Mouse (Mus musculus): ENCODE measurements around the gene Gipc3. TPM values are rescaled to one million over a fixed set of nuclear protein-coding genes. Genes with fewer than 3 reads are reported as not detected.

The Gipc3 gene
- polyA plus RNA-seq (2014; fragmentation: Nextera tagmentation; extraction: Ambion mirVana) = 0.07 TPM in 1 of 2 replicates, not detected in the other

GRCm38 (mm10) chr10:81342686-81343505 lies at the start of gene Gipc3:
Gene Gipc3 (minus strand): TSS chr10:81343266.
- no peak within 1 kb of the TSS for H3K27ac ChIP-seq (ENCODE audit: low read length)
- WGBS = 4% methylated on average over 60 of the region's 67 CpGs
- ATAC-seq (ENCODE audit: insufficient number of reproducible peaks, insufficient read depth, low FRiP score, low read depth) = no peak
- peak within 1 kb of the TSS; percentile 25; the same call in 1 of the 2 replicates for H3K9ac ChIP-seq (replicated peaks; ENCODE audit: low read depth, low read length)
- peak within 1 kb of the TSS; percentile 85 for H3K4me2 ChIP-seq (replicated peaks; ENCODE audit: low read depth, low read length)
- H3K27me3 ChIP-seq (ENCODE audit: control insufficient read depth, insufficient read depth, low read length) = peaks cover 26% of the 10 kb centered on the region
- H3K9me3 ChIP-seq (ENCODE audit: control insufficient read depth, low read depth, low read length) = no peaks in the 10 kb centered on the region
- no peaks in the 10 kb centered on the region; the same call in 1 of the 2 replicates for H3K36me3 ChIP-seq (ENCODE audit: control insufficient read depth, insufficient read depth, low read length)
- H3K4me1 ChIP-seq (ENCODE audit: control insufficient read depth, insufficient read depth, low read length) = peaks cover 11% of the 10 kb centered on the region
- peak within 1 kb of the TSS; percentile 40 for H3K4me3 ChIP-seq (ENCODE audit: low read depth, low read length)

DNA sequence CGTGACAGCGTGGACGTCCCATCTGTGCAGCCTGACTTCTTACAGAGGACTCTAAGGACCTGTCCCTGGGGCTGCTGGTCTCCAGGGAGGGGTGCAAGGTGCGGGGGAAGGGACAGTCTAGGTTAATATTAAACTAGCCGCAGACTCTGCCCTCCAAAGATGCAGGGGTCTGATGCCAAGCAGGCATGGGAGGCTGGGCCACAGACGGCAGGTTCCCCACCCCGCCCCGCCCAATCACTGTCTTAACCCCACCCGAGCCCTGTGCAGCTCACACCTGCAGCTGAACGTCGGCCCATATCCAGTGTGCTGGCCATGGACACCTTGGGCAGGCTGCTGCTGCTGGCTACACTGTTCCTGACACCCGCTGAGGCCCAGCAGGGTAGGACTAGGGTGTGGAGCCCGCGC lies 49.7 kb upstream of the Gipc3 start, which contains the start of gene Smim24:
Gene Smim24, plus strand, starts transcription at position 271 of the 405 bp plus-strand sequence.
- H3K27me3 ChIP-seq (ENCODE audit: control insufficient read depth, insufficient read depth, low read length) = no peaks in the 10 kb centered on the region
- peak within 1 kb of the TSS; percentile 25 for H3K4me3 ChIP-seq (ENCODE audit: low read depth, low read length)
- peak; percentile 24; the same call in 1 of the 2 replicates for ATAC-seq (ENCODE audit: insufficient number of reproducible peaks, insufficient read depth, low FRiP score, low read depth)
- peak within 1 kb of the TSS; percentile 70 for H3K27ac ChIP-seq (ENCODE audit: low read length)
- H3K4me1 ChIP-seq (ENCODE audit: control insufficient read depth, insufficient read depth, low read length) = peaks cover 21% of the 10 kb centered on the region
- H3K4me2 ChIP-seq (replicated peaks; ENCODE audit: low read depth, low read length) = peak within 1 kb of the TSS; percentile 59
- peak within 1 kb of the TSS; percentile 0; the same call in 1 of the 2 replicates for H3K9ac ChIP-seq (replicated peaks; ENCODE audit: low read depth, low read length)
- WGBS = 57% methylated on average over 14 of the region's 14 CpGs
- peaks cover 9% of the 10 kb centered on the region for H3K36me3 ChIP-seq (ENCODE audit: control insufficient read depth, insufficient read depth, low read length)
- no peaks in the 10 kb centered on the region for H3K9me3 ChIP-seq (ENCODE audit: control insufficient read depth, low read depth, low read length)

GRCm38 (mm10) chr10:81392270-81392669 lies 49.2 kb upstream of the Gipc3 start:
- Histone ChIP-seq H3K4me2 (replicated peaks; ENCODE audit: low read depth, low read length) (no peak overlapping the region), H3K9me3 (ENCODE audit: control insufficient read depth, low read depth, low read length) (no peaks in the 10 kb centered on the region), H3K27me3 (ENCODE audit: control insufficient read depth, insufficient read depth, low read length) (no peaks in the 10 kb centered on the region), H3K4me1 (ENCODE audit: control insufficient read depth, insufficient read depth, low read length) (peaks cover 21% of the 10 kb centered on the region), H3K4me3 (ENCODE audit: low read depth, low read length) (no peak overlapping the region), H3K27ac (ENCODE audit: low read length) (0 out of 2 replicates have a peak overlapping the region, but pooled peaks have one; percentile 70), H3K36me3 (ENCODE audit: control insufficient read depth, insufficient read depth, low read length) (peaks cover 10% of the 10 kb centered on the region), H3K9ac (replicated peaks; ENCODE audit: low read depth, low read length) (no peak overlapping the region)
- no peak for ATAC-seq (ENCODE audit: insufficient number of reproducible peaks, insufficient read depth, low FRiP score, low read depth)
- WGBS = 85% methylated on average over 6 of the region's 6 CpGs

- peaks cover 23% of the 10 kb centered on the region for H3K4me1 ChIP-seq (ENCODE audit: control insufficient read depth, insufficient read depth, low read length)
- H3K9ac ChIP-seq (replicated peaks; ENCODE audit: low read depth, low read length) = no peak overlapping the region
- H3K36me3 ChIP-seq (ENCODE audit: control insufficient read depth, insufficient read depth, low read length) = peaks cover 25% of the 10 kb centered on the region
- no peak overlapping the region for H3K4me3 ChIP-seq (ENCODE audit: low read depth, low read length)
- no peak overlapping the region for H3K4me2 ChIP-seq (replicated peaks; ENCODE audit: low read depth, low read length)
- no peaks in the 10 kb centered on the region for H3K27me3 ChIP-seq (ENCODE audit: control insufficient read depth, insufficient read depth, low read length)
- H3K27ac ChIP-seq (ENCODE audit: low read length) = no peak overlapping the region
- H3K9me3 ChIP-seq (ENCODE audit: control insufficient read depth, low read depth, low read length) = no peaks in the 10 kb centered on the region
- no peak for ATAC-seq (ENCODE audit: insufficient number of reproducible peaks, insufficient read depth, low FRiP score, low read depth)
- WGBS = 86% methylated on average over 13 of the region's 13 CpGs
Measured at GRCm38 (mm10) chr10:81390678-81390965, 47.6 kb upstream of the Gipc3 start.

DNA sequence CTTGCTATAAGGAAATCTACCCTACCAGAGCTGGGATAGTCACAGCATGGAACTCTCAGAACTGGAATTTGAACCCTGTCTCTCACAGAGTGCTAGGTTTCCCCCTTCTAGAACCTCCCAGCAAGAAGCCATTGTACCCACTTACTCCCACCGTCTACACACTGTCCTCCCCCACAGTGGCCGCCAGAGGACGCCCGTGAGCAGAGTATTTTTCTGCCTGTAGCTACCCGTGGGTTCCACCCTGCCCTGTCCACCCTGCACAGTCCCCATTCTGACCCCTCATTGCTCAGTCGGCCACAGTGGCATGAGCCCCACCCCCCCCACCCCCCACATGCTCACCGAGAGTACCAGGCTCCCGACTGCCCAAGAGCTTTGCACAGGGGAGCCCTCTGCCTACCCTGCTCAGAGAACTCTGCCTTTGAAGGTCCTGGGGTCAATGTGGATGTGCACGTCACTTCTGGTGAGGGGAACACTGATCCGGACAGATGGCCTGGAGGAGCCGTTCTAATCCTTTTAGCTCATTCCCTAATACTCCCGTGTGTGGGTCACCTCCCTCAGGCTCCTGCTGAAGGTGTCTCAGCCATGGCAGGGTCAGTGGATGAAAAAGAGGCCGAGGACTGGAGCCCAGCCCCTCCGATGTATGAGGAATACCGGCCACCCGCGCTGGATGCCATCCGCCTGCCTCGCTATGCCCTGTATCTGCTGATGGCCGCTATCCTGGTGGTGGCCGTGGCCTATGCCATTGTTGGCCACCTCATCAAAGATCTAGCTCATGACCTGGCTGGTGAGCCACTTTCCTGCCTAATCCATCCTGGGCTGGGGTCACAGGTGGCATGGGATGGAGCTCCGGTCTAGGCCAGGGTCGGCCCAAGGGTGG lies 47.0 kb upstream of the Gipc3 start:
- no peaks in the 10 kb centered on the region for H3K9me3 ChIP-seq (ENCODE audit: control insufficient read depth, low read depth, low read length)
- no peak overlapping the region for H3K4me3 ChIP-seq (ENCODE audit: low read depth, low read length)
- 60% methylated on average over 23 of the region's 23 CpGs for WGBS
- peak; percentile 48; the same call in 1 of the 2 replicates for ATAC-seq (ENCODE audit: insufficient number of reproducible peaks, insufficient read depth, low FRiP score, low read depth)
- H3K9ac ChIP-seq (replicated peaks; ENCODE audit: low read depth, low read length) = no peak overlapping the region
- H3K4me1 ChIP-seq (ENCODE audit: control insufficient read depth, insufficient read depth, low read length) = peaks cover 28% of the 10 kb centered on the region
- H3K36me3 ChIP-seq (ENCODE audit: control insufficient read depth, insufficient read depth, low read length) = peaks cover 25% of the 10 kb centered on the region
- H3K27ac ChIP-seq (ENCODE audit: low read length) = no peak overlapping the region
- H3K27me3 ChIP-seq (ENCODE audit: control insufficient read depth, insufficient read depth, low read length) = no peaks in the 10 kb centered on the region
- H3K4me2 ChIP-seq (replicated peaks; ENCODE audit: low read depth, low read length) = no peak overlapping the region

DNA sequence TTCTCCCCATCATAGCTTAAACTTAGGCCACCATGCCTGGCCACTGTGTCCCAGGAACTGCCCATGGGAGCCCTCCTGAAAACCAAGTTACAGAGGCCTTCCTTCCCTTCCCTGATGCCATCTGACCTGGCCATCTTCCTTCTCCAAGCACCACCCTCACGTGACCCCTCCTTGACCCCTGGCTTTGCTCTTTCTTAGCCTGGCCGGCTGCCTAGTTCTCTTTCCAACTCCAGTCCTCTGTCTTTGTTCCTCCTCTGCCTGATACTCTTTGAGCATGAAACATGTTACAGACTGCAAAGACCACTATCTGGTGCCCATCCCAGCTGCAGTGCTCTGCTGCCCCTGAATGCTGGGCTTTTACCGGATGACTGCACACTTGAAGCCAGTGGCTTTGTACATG lies 46.3 kb upstream of the Gipc3 start:
- WGBS = 53% methylated on average over 3 of the region's 3 CpGs
- Histone ChIP-seq H3K4me1 (ENCODE audit: control insufficient read depth, insufficient read depth, low read length) (peaks cover 30% of the 10 kb centered on the region), H3K27me3 (ENCODE audit: control insufficient read depth, insufficient read depth, low read length) (no peaks in the 10 kb centered on the region), H3K4me2 (replicated peaks; ENCODE audit: low read depth, low read length) (no peak overlapping the region), H3K4me3 (ENCODE audit: low read depth, low read length) (no peak overlapping the region), H3K36me3 (ENCODE audit: control insufficient read depth, insufficient read depth, low read length) (peaks cover 25% of the 10 kb centered on the region), H3K9ac (replicated peaks; ENCODE audit: low read depth, low read length) (no peak overlapping the region), H3K9me3 (ENCODE audit: control insufficient read depth, low read depth, low read length) (no peaks in the 10 kb centered on the region), H3K27ac (ENCODE audit: low read length) (no peak overlapping the region)
- ATAC-seq (ENCODE audit: insufficient number of reproducible peaks, insufficient read depth, low FRiP score, low read depth) = no peak

DNA sequence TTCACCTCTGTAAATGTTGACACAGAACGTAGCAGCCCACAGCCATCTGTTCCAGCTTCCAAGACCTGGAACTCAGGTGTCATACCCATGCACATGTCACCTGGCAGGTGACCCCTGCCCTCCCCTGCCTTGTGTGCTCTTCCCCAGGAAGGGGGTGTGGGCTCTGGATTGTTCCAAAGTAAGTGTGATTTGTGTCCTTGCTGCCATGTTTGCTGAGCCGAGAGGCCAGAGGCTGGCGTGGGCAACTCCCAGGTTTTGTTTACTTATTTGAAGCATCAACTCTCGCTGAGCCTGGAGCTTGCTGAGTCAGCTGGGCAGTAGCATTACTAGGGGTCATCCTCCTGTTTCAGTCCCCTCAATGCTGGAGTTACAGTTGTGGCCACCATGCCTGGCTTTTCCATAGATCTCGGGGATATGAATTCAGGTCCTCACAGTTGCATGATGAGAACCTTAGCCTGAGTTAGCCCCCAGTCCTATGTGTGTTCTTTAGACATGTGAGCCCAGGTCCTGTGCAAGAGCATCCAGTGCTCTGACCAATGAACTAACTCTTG lies 45.5 kb upstream of the Gipc3 start, which contains the start of gene Gm48552:
Gene Gm48552, plus strand, starts transcription at position 501 of the 551 bp plus-strand sequence.
- no peaks in the 10 kb centered on the region for H3K27me3 ChIP-seq (ENCODE audit: control insufficient read depth, insufficient read depth, low read length)
- no peak within 1 kb of the TSS for H3K4me2 ChIP-seq (replicated peaks; ENCODE audit: low read depth, low read length)
- H3K9me3 ChIP-seq (ENCODE audit: control insufficient read depth, low read depth, low read length) = no peaks in the 10 kb centered on the region
- H3K4me1 ChIP-seq (ENCODE audit: control insufficient read depth, insufficient read depth, low read length) = peaks cover 26% of the 10 kb centered on the region
- no peak within 1 kb of the TSS for H3K4me3 ChIP-seq (ENCODE audit: low read depth, low read length)
- H3K27ac ChIP-seq (ENCODE audit: low read length) = no peak within 1 kb of the TSS
- H3K9ac ChIP-seq (replicated peaks; ENCODE audit: low read depth, low read length) = no peak within 1 kb of the TSS
- no peak for ATAC-seq (ENCODE audit: insufficient number of reproducible peaks, insufficient read depth, low FRiP score, low read depth)
- H3K36me3 ChIP-seq (ENCODE audit: control insufficient read depth, insufficient read depth, low read length) = peaks cover 25% of the 10 kb centered on the region
- 50% methylated on average over 5 of the region's 5 CpGs for WGBS

- Histone ChIP-seq H3K36me3 (ENCODE audit: control insufficient read depth, insufficient read depth, low read length) (peaks cover 25% of the 10 kb centered on the region), H3K27me3 (ENCODE audit: control insufficient read depth, insufficient read depth, low read length) (no peaks in the 10 kb centered on the region), H3K4me3 (ENCODE audit: low read depth, low read length) (no peak overlapping the region), H3K27ac (ENCODE audit: low read length) (no peak overlapping the region), H3K4me2 (replicated peaks; ENCODE audit: low read depth, low read length) (no peak overlapping the region), H3K4me1 (ENCODE audit: control insufficient read depth, insufficient read depth, low read length) (peaks cover 18% of the 10 kb centered on the region), H3K9ac (replicated peaks; ENCODE audit: low read depth, low read length) (no peak overlapping the region), H3K9me3 (ENCODE audit: control insufficient read depth, low read depth, low read length) (no peaks in the 10 kb centered on the region)
- ATAC-seq (ENCODE audit: insufficient number of reproducible peaks, insufficient read depth, low FRiP score, low read depth) = no peak
- 94% methylated on average over 20 of the region's 20 CpGs for WGBS
Measured at GRCm38 (mm10) chr10:81387716-81388115, 44.6 kb upstream of the Gipc3 start.
